Mouse (Mus musculus) MEL (cell line): ENCODE data around the gene Napa. TPM values are rescaled to one million over a fixed set of nuclear protein-coding genes. Genes with fewer than 3 reads are reported as not detected.

Experiments
- DNase-seq: peaks from one replicate; pipeline ENCODE4 v3.0.0; 2011; ENCODE audit warnings: low read depth, low spot score
- H3K27ac ChIP-seq: 2 replicates; pipeline ENCODE4 v1.5.1; 2012; ENCODE audit warnings: low read depth, mild to moderate bottlenecking, control low read depth, low read length, moderate library complexity; ENCODE audit not compliant: control insufficient read depth
- H3K27me3 ChIP-seq, 2 experiments: fragments of 150-350 bp in 1 of 2; sonication (generic) in 1 of 2; 2 replicates each; pipeline ENCODE4 v1.6.1; 2012; ENCODE audit warnings: low read length in 2 of 2, mild to moderate bottlenecking in 2 of 2, improper control_type of control experiment in 1 of 2, moderate library complexity in 1 of 2; ENCODE audit not compliant: insufficient read depth in 2 of 2, control insufficient read depth in 1 of 2
- H3K36me3 ChIP-seq, 2 experiments: 2 replicates each; pipeline ENCODE4 v1.6.1; 2012 to 2014; ENCODE audit warnings: low read length in 2 of 2, improper control_type of control experiment in 1 of 2, inconsistent platforms in 1 of 2, mild to moderate bottlenecking in 1 of 2; ENCODE audit not compliant: insufficient read depth in 2 of 2, control insufficient read depth in 1 of 2
- H3K4me1 ChIP-seq, 2 experiments: fragments of 150-350 bp in 1 of 2; sonication (generic) in 1 of 2; 2 replicates each; pipeline ENCODE4 v1.6.1; 2012; ENCODE audit warnings: low read length in 2 of 2, improper control_type of control experiment in 1 of 2, mild to moderate bottlenecking in 1 of 2; ENCODE audit not compliant: insufficient read depth in 2 of 2, control insufficient read depth in 1 of 2
- H3K4me3 ChIP-seq, 2 experiments: fragments of 150-350 bp in 1 of 2; sonication (generic) in 1 of 2; 2 replicates each; pipeline ENCODE4 v1.5.1; 2012; ENCODE audit warnings: low read depth in 2 of 2, low read length in 2 of 2, mild to moderate bottlenecking in 2 of 2, moderate library complexity in 2 of 2, control low read depth in 1 of 2, improper control_type of control experiment in 1 of 2; ENCODE audit not compliant: control insufficient read depth in 1 of 2, insufficient read depth in 1 of 2
- H3K79me2 ChIP-seq: 2 replicates; pipeline ENCODE4 v1.6.1; 2012; ENCODE audit warnings: mild to moderate bottlenecking, low read length, moderate library complexity; ENCODE audit not compliant: control insufficient read depth, poor library complexity, insufficient read depth
- H3K9ac ChIP-seq: 2 replicates; pipeline ENCODE4 v1.6.1; 2012; ENCODE audit warnings: low read depth, mild to moderate bottlenecking, control low read depth, low read length, moderate library complexity; ENCODE audit not compliant: control insufficient read depth, poor library complexity, severe bottlenecking
- H3K9me3 ChIP-seq: fragments of 150-350 bp; sonication (generic); replicated peaks from 2 replicates; pipeline ENCODE4 v1.6.1; 2012; ENCODE audit warnings: mild to moderate bottlenecking, low read length, improper control_type of control experiment, moderate library complexity; ENCODE audit not compliant: insufficient read depth
- E2F4 ChIP-seq: IDR thresholded peaks from 2 replicates; pipeline ENCODE4 v1.6.1; 2011; ENCODE audit warnings: low read depth, low read length, improper control_type of control experiment, borderline replicate concordance
- HCFC1 ChIP-seq: IDR thresholded peaks from 2 replicates; pipeline ENCODE4 v1.6.1; 2012; ENCODE audit warnings: low read depth, mild to moderate bottlenecking, inconsistent platforms, low read length, improper control_type of control experiment, moderate library complexity
- JUND ChIP-seq: IDR thresholded peaks from 2 replicates; pipeline ENCODE4 v1.6.1; 2011; ENCODE audit warnings: low read depth, mild to moderate bottlenecking, improper control_type of control experiment, low read length
- KAT2A ChIP-seq: conservative IDR thresholded peaks from 2 replicates; pipeline ENCODE4 v1.6.1; 2012; ENCODE audit warnings: low read depth, low read length, improper control_type of control experiment, inconsistent platforms
- MAFK ChIP-seq: IDR thresholded peaks from 2 replicates; pipeline ENCODE4 v1.6.1; 2011; ENCODE audit warnings: low read depth, mild to moderate bottlenecking, low read length, improper control_type of control experiment, borderline replicate concordance
- MAX ChIP-seq: IDR thresholded peaks from 2 replicates; pipeline ENCODE4 v1.6.1; 2011; ENCODE audit warnings: low read length, improper control_type of control experiment
- MAZ ChIP-seq: IDR thresholded peaks from 2 replicates; pipeline ENCODE4 v1.6.1; 2012; ENCODE audit warnings: low read depth, mild to moderate bottlenecking, inconsistent platforms, low read length, improper control_type of control experiment
- MYC ChIP-seq: IDR thresholded peaks from 2 replicates; pipeline ENCODE4 v1.6.1; 2011; ENCODE audit warnings: low read depth, mild to moderate bottlenecking, low read length, improper control_type of control experiment, moderate library complexity
- NELFE ChIP-seq: IDR thresholded peaks from 2 replicates; pipeline ENCODE4 v1.6.1; 2011; ENCODE audit warnings: low read depth, low read length, improper control_type of control experiment
- POLR2A ChIP-seq, 2 experiments: IDR thresholded peaks; 2 replicates each; pipeline ENCODE4 v1.6.1; 2011 to 2012; ENCODE audit warnings: low read length in 2 of 2, mild to moderate bottlenecking in 2 of 2, control low read depth in 1 of 2, improper control_type of control experiment in 1 of 2, low read depth in 1 of 2, moderate library complexity in 1 of 2; ENCODE audit not compliant: control insufficient read depth in 1 of 2, insufficient read depth in 1 of 2, poor library complexity in 1 of 2
- POLR2AphosphoS2 ChIP-seq: IDR thresholded peaks from 2 replicates; pipeline ENCODE4 v1.6.1; 2011; ENCODE audit warnings: low read length, improper control_type of control experiment
- RAD21 ChIP-seq: IDR thresholded peaks from 2 replicates; pipeline ENCODE4 v1.6.1; 2011; ENCODE audit warnings: mild to moderate bottlenecking, low read depth, low read length, improper control_type of control experiment
- SIN3A ChIP-seq: IDR thresholded peaks from 2 replicates; pipeline ENCODE4 v1.6.1; 2012; ENCODE audit warnings: low read length, improper control_type of control experiment, inconsistent platforms
- TBP ChIP-seq: IDR thresholded peaks from 2 replicates; pipeline ENCODE4 v1.8.0; 2011; ENCODE audit warnings: low read depth, low read length, improper control_type of control experiment
- TCF12 ChIP-seq: IDR thresholded peaks from 2 replicates; pipeline ENCODE4 v1.6.1; 2014; ENCODE audit warnings: low read depth, mild to moderate bottlenecking, inconsistent platforms, low read length, improper control_type of control experiment, moderate library complexity
- USF1 ChIP-seq: IDR thresholded peaks from 2 replicates; pipeline ENCODE4 v1.6.1; 2014; ENCODE audit warnings: low read depth, mild to moderate bottlenecking, inconsistent platforms, low read length, improper control_type of control experiment, moderate library complexity
- USF2 ChIP-seq, 2 experiments: IDR thresholded peaks; 2 replicates each; pipeline ENCODE4 v1.6.1; 2011 to 2012; ENCODE audit warnings: improper control_type of control experiment in 2 of 2, low read length in 2 of 2, borderline replicate concordance in 1 of 2, inconsistent platforms in 1 of 2, low read depth in 1 of 2, mild to moderate bottlenecking in 1 of 2; ENCODE audit not compliant: insufficient read depth in 1 of 2
- ZC3H11A ChIP-seq: IDR thresholded peaks from 2 replicates; pipeline ENCODE4 v1.6.1; 2012; ENCODE audit warnings: low read depth, mild to moderate bottlenecking, inconsistent platforms, low read length, improper control_type of control experiment
- ZMIZ1 ChIP-seq: IDR thresholded peaks from 2 replicates; pipeline ENCODE4 v1.6.1; 2012; ENCODE audit warnings: low read depth, mild to moderate bottlenecking, inconsistent platforms, low read length, improper control_type of control experiment, moderate library complexity
- ZNF384 ChIP-seq: IDR thresholded peaks from 2 replicates; pipeline ENCODE4 v1.6.1; 2012; ENCODE audit warnings: low read depth, mild to moderate bottlenecking, inconsistent platforms, low read length, improper control_type of control experiment
- polyA plus RNA-seq, 2 experiments: library from polyadenylated mRNA; stranded (reverse) in 1 of 2; unstranded in 1 of 2; fragments of >175 nt in 1 of 2; fragments of >200 nt in 1 of 2; gene quantifications; 2 replicates each; pipeline versions ENCODE4 v1.2.1 to v1.2.4; 2012; ENCODE audit warnings: low replicate concordance in 2 of 2, low read depth in 1 of 2; ENCODE audit not compliant: insufficient read length in 2 of 2, insufficient read depth in 1 of 2, missing spikeins in 1 of 2
- total RNA-seq: library from RNA; depleted of rRNA; stranded (reverse); fragments of 300-350 nt; gene quantifications from 2 replicates; pipeline ENCODE4 v1.2.3, GENCODE M21; 2012

Gene Napa
- total and polyA plus RNA-seq, 3 experiments = 56.1 to 132 TPM; not detected in 1

DNA sequence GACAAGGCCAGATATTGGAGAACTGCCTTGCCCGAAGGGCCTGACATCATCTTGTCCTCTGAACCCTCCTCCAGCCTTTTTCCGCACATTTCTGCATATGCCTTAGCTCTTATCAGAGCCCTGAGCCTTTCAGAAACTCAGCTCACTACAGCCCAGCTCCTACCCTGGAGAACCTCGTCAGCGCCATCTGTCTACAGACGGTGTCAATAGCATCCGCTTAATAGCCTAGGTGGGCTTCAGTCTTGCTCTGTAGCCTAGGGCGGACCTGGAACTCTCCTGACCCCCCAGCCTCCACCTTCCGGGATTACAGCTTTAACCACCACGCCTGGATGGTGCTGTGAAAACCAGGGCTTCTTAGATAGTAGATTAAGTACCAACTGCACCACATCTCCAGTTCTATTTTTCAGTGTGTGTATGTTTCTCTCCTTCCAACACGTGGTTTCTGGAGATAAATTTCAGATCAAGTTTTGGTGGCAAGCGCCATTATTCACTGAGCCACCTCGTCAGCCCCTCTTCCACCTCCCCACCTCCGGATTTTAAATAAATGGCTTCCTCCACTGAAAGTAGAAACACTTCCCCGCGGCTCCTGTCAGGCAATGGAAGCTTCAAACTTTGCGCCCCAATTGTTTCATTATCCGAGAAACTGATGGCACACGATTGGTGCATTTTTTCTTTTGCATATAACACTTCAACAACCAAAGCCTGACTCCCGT is 46.2 kb upstream of the Napa start (continued):
- TF ChIP-seq ZMIZ1 (peak; percentile 79; the same call in 1 of the 2 replicates), ZC3H11A (0 out of 2 replicates have a peak, but pooled peaks have one; percentile 13), USF2 (IDR thresholded peaks at IDR 0.05; ENCODE audit: borderline replicate concordance in 1 of 2, insufficient read depth in 1 of 2, low read depth in 1 of 2, low read length in 2 of 2) (no peak)

DNA sequence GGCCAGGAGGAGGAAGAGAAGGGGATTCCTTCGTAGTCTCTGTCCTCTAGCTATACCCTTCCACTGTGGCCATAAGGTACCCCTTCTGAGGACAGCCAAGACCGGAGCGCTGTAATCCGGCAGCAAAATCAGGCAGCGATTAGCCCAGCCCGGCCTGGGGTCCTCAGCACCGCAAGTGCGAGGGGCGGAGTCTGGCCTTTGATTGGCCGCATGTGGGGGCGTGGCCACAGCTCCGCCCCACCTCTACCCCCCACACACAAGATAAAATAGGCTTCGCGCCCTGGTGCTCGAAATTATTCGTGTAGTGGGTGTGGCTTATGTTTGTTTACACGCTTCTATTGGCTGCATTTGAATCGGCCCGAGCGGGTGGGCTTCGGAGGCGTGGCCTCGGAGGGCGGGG is 45.6 kb upstream of the Napa start:
- H3K27ac ChIP-seq = peak overlapping the region; percentile 96
- peaks cover 23% of the 10 kb centered on the region for H3K79me2 ChIP-seq
- H3K9me3 ChIP-seq = no peaks in the 10 kb centered on the region
- no peaks in the 10 kb centered on the region for H3K27me3 ChIP-seq
- H3K9ac ChIP-seq = peak overlapping the region; percentile 93
- DNase-seq = peak; percentile 99
- TF ChIP-seq POLR2A (IDR thresholded peaks at IDR 0.05; ENCODE audit: control insufficient read depth in 1 of 2, insufficient read depth in 1 of 2, low read depth in 1 of 2, low read length in 2 of 2, poor library complexity in 1 of 2) (peak; percentile 51 to 74; a peak in 3 of 4 replicates), MAFK (no peak), SIN3A (peak; percentile 44), RAD21 (no peak), NELFE (peak; percentile 68), TCF12 (peak; percentile 64; the same call in 1 of the 2 replicates), MYC (0 out of 2 replicates have a peak, but pooled peaks have one; percentile 4), MAX (peak; percentile 71; the same call in 1 of the 2 replicates), HCFC1 (peak; percentile 76), USF1 (peak; percentile 72), POLR2AphosphoS2 (peak; percentile 60; the same call in 1 of the 2 replicates), MAZ (peak; percentile 67), ZNF384 (peak; percentile 93), E2F4 (no peak), TBP (peak; percentile 78; the same call in 1 of the 2 replicates), JUND (no peak), KAT2A (0 out of 2 replicates have a peak, but pooled peaks have one; percentile 33)
- H3K36me3 ChIP-seq = peaks cover 0 to 19% of the 10 kb centered on the region in 2 experiments; a peak in 2 of 4 replicates
- peaks cover 2 to 23% of the 10 kb centered on the region in 2 experiments; a peak in 2 of 4 replicates for H3K4me1 ChIP-seq
- peak overlapping the region; percentile 69 to 80 for H3K4me3 ChIP-seq
